In genomic region chr17:12444561-12444960, GRCm38 (mm10) we compare ENCODE assay signal across 11 mouse cellular contexts.
DNase-seq lines count a peak whose midpoint lies in the region; ATAC-seq lines count a peak whose summit lies in the region.
"Had no signal": no experiment of that assay in that cellular context is flagged by ENCODE, and none has a peak within 500 bp of the region (broad histone marks: within the 10 kb centered on the region; RNA-seq: fewer than 3 reads in every experiment).

No protein-coding gene starts in this region.

- peak; percentile 20 for DNase-seq in adrenal gland, adult 2 months
- DNase-seq in adrenal gland, postnatal 25 days = no peak
- peak; percentile 6 for DNase-seq in kidney, adult 11 months
- DNase-seq in kidney, adult 18-20 months = no peak
- DNase-seq in NIH3T3 (ENCODE audit: low read depth) = peak; percentile 62
- DNase-seq in heart, postnatal 4 days = peak; percentile 44
- DNase-seq in cerebellum, postnatal 4 days (ENCODE audit: low spot score in 2 of 2) = no peak
- DNase-seq: layer of hippocampus, postnatal 36 days; left cerebral cortex, postnatal 4 days; lung, postnatal 4 days had no signal

- no peak for ATAC-seq in activated CD4-positive, CD25-positive, alpha-beta regulatory T cell, adult 4 months

Comparison
In these comparisons a context has a peak if more than half of its experiments do, and no peak if none do; other contexts are left out.
1. DNase-seq: peak in adrenal gland, adult 2 months (single experiment), kidney, adult 11 months (single experiment), NIH3T3 (single experiment) and heart, postnatal 4 days (single experiment); none in adrenal gland, postnatal 25 days (single experiment), kidney, adult 18-20 months (single experiment) and cerebellum, postnatal 4 days (0 of 2).